Mouse (Mus musculus): Measurements from ENCODE around the gene 2310011J03Rik. TPM values are rescaled to one million over a fixed set of nuclear protein-coding genes. Genes with fewer than 3 reads are reported as not detected.

Gene 2310011J03Rik
- polyA plus RNA-seq, 1 experiment from 2014 or later, result 23.8 TPM

DNA sequence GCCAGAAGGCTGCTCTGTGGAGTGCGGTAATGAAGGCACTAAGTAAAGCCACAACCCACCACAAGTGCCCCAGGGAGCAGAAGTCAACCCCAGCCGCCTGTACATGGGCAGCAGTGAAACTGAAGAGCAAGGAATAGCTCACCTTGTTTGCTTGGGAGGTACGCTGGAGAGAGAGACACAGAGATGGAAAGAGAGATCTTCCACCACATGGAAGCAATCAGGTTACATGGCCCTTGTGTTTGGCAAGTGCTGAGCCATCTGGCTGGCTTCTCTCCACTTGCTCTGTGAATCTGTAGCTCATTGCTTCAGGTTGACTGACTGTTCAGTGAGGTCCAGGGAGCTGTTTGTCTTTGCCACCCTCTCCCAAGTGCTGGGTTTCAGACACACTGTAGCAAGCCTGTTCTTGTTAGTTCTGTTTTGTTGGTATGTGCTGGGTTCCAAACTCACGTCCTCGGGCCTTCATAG is 12.2 kb upstream of the 2310011J03Rik start:
- WGBS, result 81% methylated on average over 5 of the region's 5 CpGs
- Histone ChIP-seq H3K27ac (ENCODE audit: low read depth, low read length) (no peak overlapping the region), H3K27me3 (ENCODE audit: control insufficient read depth, insufficient read depth, low read length) (no peaks in the 10 kb centered on the region), H3K9ac (replicated peaks; ENCODE audit: low read depth, low read length) (no peak overlapping the region), H3K4me1 (ENCODE audit: control insufficient read depth, insufficient read depth, low read length) (peaks cover 11% of the 10 kb centered on the region; the same call in 1 of the 2 replicates), H3K4me3 (ENCODE audit: low read depth, low read length) (no peak overlapping the region), H3K36me3 (ENCODE audit: control insufficient read depth, insufficient read depth, low read length) (no peaks in the 10 kb centered on the region), H3K9me3 (ENCODE audit: control insufficient read depth, low read length) (no peaks in the 10 kb centered on the region), H3K4me2 (ENCODE audit: low read depth, low read length) (no peak overlapping the region)
- no peak for ATAC-seq (ENCODE audit: low read depth)

DNA sequence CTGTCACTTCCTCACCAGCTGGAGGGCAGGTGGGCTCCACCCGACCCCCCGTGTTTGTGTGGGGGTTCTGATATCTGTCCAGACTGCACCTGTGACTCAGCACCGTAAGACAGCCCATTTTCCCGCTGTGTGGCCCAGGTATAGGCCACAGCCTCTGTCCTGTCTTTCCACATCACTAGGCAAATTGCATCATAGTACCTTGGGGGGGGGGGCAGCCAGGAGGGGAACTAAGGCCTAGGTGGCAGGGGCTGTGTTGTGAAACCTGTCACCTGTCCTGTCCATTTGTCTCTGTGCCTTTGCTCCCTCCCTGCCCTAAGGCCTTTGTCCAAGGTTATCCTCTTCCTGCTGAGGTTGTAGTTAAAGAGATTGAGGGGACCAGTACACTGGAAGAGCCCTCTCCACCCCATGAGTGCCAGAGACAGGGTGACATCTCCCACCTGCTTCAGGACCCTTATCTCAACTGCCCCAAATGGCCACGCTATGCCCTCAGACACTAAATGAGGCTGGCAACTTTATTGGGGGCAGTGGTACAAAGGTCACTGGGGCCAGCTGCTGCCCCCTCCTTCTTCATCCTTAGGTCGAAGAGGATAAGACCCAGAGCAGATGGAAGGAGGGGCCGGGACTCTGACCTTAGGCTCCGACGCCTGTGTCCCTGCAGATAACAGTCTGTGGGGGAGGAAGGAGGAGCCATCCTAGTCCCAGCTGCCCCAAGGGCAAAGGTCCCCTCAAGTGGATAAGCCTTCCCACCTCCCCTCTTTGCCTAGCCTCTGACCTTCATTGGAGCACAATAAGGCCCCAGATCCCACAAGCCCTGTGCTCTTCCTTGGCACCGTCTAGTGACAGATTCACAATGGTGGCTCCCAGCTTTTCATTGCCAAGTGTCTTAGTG is 11.5 kb upstream of the 2310011J03Rik start:
- no peaks in the 10 kb centered on the region for H3K27me3 ChIP-seq (ENCODE audit: control insufficient read depth, insufficient read depth, low read length)
- no peak overlapping the region for H3K27ac ChIP-seq (ENCODE audit: low read depth, low read length)
- peaks cover 11% of the 10 kb centered on the region; the same call in 1 of the 2 replicates for H3K4me1 ChIP-seq (ENCODE audit: control insufficient read depth, insufficient read depth, low read length)
- no peak for ATAC-seq (ENCODE audit: low read depth)
- H3K9me3 ChIP-seq (ENCODE audit: control insufficient read depth, low read length), result no peaks in the 10 kb centered on the region
- no peak overlapping the region for H3K4me3 ChIP-seq (ENCODE audit: low read depth, low read length)
- H3K4me2 ChIP-seq (ENCODE audit: low read depth, low read length), result no peak overlapping the region
- H3K9ac ChIP-seq (replicated peaks; ENCODE audit: low read depth, low read length), result no peak overlapping the region
- no peaks in the 10 kb centered on the region for H3K36me3 ChIP-seq (ENCODE audit: control insufficient read depth, insufficient read depth, low read length)
- WGBS, result 74% methylated on average over 10 of the region's 10 CpGs

GRCm38 (mm10) chr10:80330888-80331287 is 10.6 kb upstream of the 2310011J03Rik start:
- Histone ChIP-seq H3K9me3 (ENCODE audit: control insufficient read depth, low read length) (no peaks in the 10 kb centered on the region), H3K4me3 (ENCODE audit: low read depth, low read length) (peak overlapping the region; percentile 40; the same call in 1 of the 2 replicates), H3K36me3 (ENCODE audit: control insufficient read depth, insufficient read depth, low read length) (no peaks in the 10 kb centered on the region), H3K4me2 (ENCODE audit: low read depth, low read length) (no peak overlapping the region), H3K9ac (replicated peaks; ENCODE audit: low read depth, low read length) (no peak overlapping the region), H3K27me3 (ENCODE audit: control insufficient read depth, insufficient read depth, low read length) (no peaks in the 10 kb centered on the region; the same call in 1 of the 2 replicates), H3K27ac (ENCODE audit: low read depth, low read length) (no peak overlapping the region), H3K4me1 (ENCODE audit: control insufficient read depth, insufficient read depth, low read length) (peaks cover 11% of the 10 kb centered on the region; the same call in 1 of the 2 replicates)
- 73% methylated on average over 2 of the region's 2 CpGs for WGBS
- no peak for ATAC-seq (ENCODE audit: low read depth)

DNA sequence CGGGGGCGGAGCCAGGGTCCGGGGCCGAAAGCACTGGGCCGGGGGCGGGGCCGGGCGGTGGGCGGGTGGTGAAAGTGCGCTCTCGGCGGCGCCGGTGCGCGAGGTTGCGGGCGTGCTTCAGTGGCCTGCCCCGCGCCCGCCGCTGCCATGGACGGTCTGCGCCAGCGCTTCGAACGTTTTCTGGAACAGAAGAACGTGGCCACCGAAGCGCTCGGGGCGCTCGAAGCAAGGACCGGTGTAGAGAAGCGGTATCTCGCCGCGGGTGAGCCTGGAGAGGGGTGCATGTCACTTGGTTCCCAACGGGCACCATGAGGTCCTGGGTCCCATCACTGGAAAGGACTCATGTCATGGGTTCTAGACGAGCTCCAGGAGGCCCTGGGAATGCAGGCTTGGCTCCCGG is 9.7 kb upstream of the 2310011J03Rik start:
- Histone ChIP-seq H3K27ac (ENCODE audit: low read depth, low read length) (no peak overlapping the region), H3K4me2 (ENCODE audit: low read depth, low read length) (peak overlapping the region; percentile 85), H3K4me1 (ENCODE audit: control insufficient read depth, insufficient read depth, low read length) (peaks cover 11% of the 10 kb centered on the region; the same call in 1 of the 2 replicates), H3K9ac (replicated peaks; ENCODE audit: low read depth, low read length) (peak overlapping the region; percentile 60), H3K36me3 (ENCODE audit: control insufficient read depth, insufficient read depth, low read length) (no peaks in the 10 kb centered on the region), H3K9me3 (ENCODE audit: control insufficient read depth, low read length) (no peaks in the 10 kb centered on the region), H3K4me3 (ENCODE audit: low read depth, low read length) (peak overlapping the region; percentile 40), H3K27me3 (ENCODE audit: control insufficient read depth, insufficient read depth, low read length) (no peaks in the 10 kb centered on the region; the same call in 1 of the 2 replicates)
- 2% methylated on average over 33 of the region's 41 CpGs for WGBS
- no peak; the same call in 1 of the 2 replicates for ATAC-seq (ENCODE audit: low read depth)

- H3K4me1 ChIP-seq (ENCODE audit: control insufficient read depth, insufficient read depth, low read length), result peaks cover 11% of the 10 kb centered on the region; the same call in 1 of the 2 replicates
- peak; percentile 91 for ATAC-seq (ENCODE audit: low read depth)
- no peaks in the 10 kb centered on the region; the same call in 1 of the 2 replicates for H3K27me3 ChIP-seq (ENCODE audit: control insufficient read depth, insufficient read depth, low read length)
- no peak within 1 kb of the TSS for H3K27ac ChIP-seq (ENCODE audit: low read depth, low read length)
- H3K36me3 ChIP-seq (ENCODE audit: control insufficient read depth, insufficient read depth, low read length), result no peaks in the 10 kb centered on the region
- 6% methylated on average over 31 of the region's 36 CpGs for WGBS
- no peaks in the 10 kb centered on the region for H3K9me3 ChIP-seq (ENCODE audit: control insufficient read depth, low read length)
- peak within 1 kb of the TSS; percentile 40 for H3K4me3 ChIP-seq (ENCODE audit: low read depth, low read length)
- peak within 1 kb of the TSS; percentile 85 for H3K4me2 ChIP-seq (ENCODE audit: low read depth, low read length)
- peak within 1 kb of the TSS; percentile 60 for H3K9ac ChIP-seq (replicated peaks; ENCODE audit: low read depth, low read length)
Measured at GRCm38 (mm10) chr10:80329273-80330081, 9.1 kb upstream of the 2310011J03Rik start, which contains the start of the genes Pcsk4 and Reep6. TSS of gene Pcsk4 (minus strand) at chr10:80329498. TSS of gene Reep6 (plus strand) at chr10:80329953.

DNA sequence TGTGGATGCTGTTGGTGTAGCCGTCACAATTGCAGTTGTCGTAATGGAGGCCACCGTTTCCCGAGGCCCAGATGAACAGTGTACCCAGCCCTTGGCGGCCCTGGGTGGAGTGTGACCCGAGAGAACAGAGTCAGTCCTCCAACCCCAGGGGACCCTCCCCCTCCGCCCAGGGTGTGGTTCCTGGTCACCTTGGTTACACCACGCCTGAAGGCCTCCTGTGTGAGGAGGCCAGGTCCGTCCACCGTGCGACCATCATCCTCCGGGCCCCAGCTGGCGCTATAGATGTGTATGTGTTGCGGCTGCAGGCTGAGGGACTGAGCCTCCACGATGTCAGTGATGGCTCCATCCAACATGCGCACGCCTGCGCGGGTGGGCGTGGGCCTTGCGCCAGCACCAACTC is 4.7 kb upstream of the 2310011J03Rik start:
- no peak overlapping the region for H3K4me2 ChIP-seq (ENCODE audit: low read depth, low read length)
- H3K4me3 ChIP-seq (ENCODE audit: low read depth, low read length), result no peak overlapping the region
- WGBS, result 81% methylated on average over 21 of the region's 21 CpGs
- no peak overlapping the region for H3K27ac ChIP-seq (ENCODE audit: low read depth, low read length)
- H3K27me3 ChIP-seq (ENCODE audit: control insufficient read depth, insufficient read depth, low read length), result no peaks in the 10 kb centered on the region; the same call in 1 of the 2 replicates
- ATAC-seq (ENCODE audit: low read depth), result no peak
- no peak overlapping the region for H3K9ac ChIP-seq (replicated peaks; ENCODE audit: low read depth, low read length)
- no peaks in the 10 kb centered on the region for H3K36me3 ChIP-seq (ENCODE audit: control insufficient read depth, insufficient read depth, low read length)
- H3K4me1 ChIP-seq (ENCODE audit: control insufficient read depth, insufficient read depth, low read length), result peaks cover 14% of the 10 kb centered on the region; the same call in 1 of the 2 replicates
- no peaks in the 10 kb centered on the region for H3K9me3 ChIP-seq (ENCODE audit: control insufficient read depth, low read length)

GRCm38 (mm10) chr10:80324120-80325037 is 4.0 kb upstream of the 2310011J03Rik start:
- H3K9me3 ChIP-seq (ENCODE audit: control insufficient read depth, low read length), result no peaks in the 10 kb centered on the region
- no peaks in the 10 kb centered on the region; the same call in 1 of the 2 replicates for H3K27me3 ChIP-seq (ENCODE audit: control insufficient read depth, insufficient read depth, low read length)
- no peak overlapping the region for H3K4me3 ChIP-seq (ENCODE audit: low read depth, low read length)
- ATAC-seq (ENCODE audit: low read depth), result no peak
- H3K36me3 ChIP-seq (ENCODE audit: control insufficient read depth, insufficient read depth, low read length), result no peaks in the 10 kb centered on the region
- peaks cover 14% of the 10 kb centered on the region for H3K4me1 ChIP-seq (ENCODE audit: control insufficient read depth, insufficient read depth, low read length)
- WGBS, result 79% methylated on average over 17 of the region's 17 CpGs
- peak overlapping the region; percentile 83; the same call in 1 of the 2 replicates for H3K4me2 ChIP-seq (ENCODE audit: low read depth, low read length)
- H3K27ac ChIP-seq (ENCODE audit: low read depth, low read length), result no peak overlapping the region
- H3K9ac ChIP-seq (replicated peaks; ENCODE audit: low read depth, low read length), result no peak overlapping the region
